Mouse (Mus musculus) MEL (cell line): ENCODE measurements around the gene Lsm11. TPM values are rescaled to one million over a fixed set of nuclear protein-coding genes. Genes with fewer than 3 reads are reported as not detected.

Experiments
- DNase-seq: peaks from one replicate; pipeline ENCODE4 v3.0.0; 2011; ENCODE audit warnings: low read depth, low spot score
- H3K27ac ChIP-seq: 2 replicates; pipeline ENCODE4 v1.5.1; 2012; ENCODE audit warnings: low read depth, mild to moderate bottlenecking, control low read depth, low read length, moderate library complexity; ENCODE audit not compliant: control insufficient read depth
- H3K27me3 ChIP-seq, 2 experiments: fragments of 150-350 bp in 1 of 2; sonication (generic) in 1 of 2; 2 replicates each; pipeline ENCODE4 v1.6.1; 2012; ENCODE audit warnings: low read length in 2 of 2, mild to moderate bottlenecking in 2 of 2, improper control_type of control experiment in 1 of 2, moderate library complexity in 1 of 2; ENCODE audit not compliant: insufficient read depth in 2 of 2, control insufficient read depth in 1 of 2
- H3K36me3 ChIP-seq, 2 experiments: 2 replicates each; pipeline ENCODE4 v1.6.1; 2012 to 2014; ENCODE audit warnings: low read length in 2 of 2, improper control_type of control experiment in 1 of 2, inconsistent platforms in 1 of 2, mild to moderate bottlenecking in 1 of 2; ENCODE audit not compliant: insufficient read depth in 2 of 2, control insufficient read depth in 1 of 2
- H3K4me1 ChIP-seq, 2 experiments: fragments of 150-350 bp in 1 of 2; sonication (generic) in 1 of 2; 2 replicates each; pipeline ENCODE4 v1.6.1; 2012; ENCODE audit warnings: low read length in 2 of 2, improper control_type of control experiment in 1 of 2, mild to moderate bottlenecking in 1 of 2; ENCODE audit not compliant: insufficient read depth in 2 of 2, control insufficient read depth in 1 of 2
- H3K4me3 ChIP-seq, 2 experiments: fragments of 150-350 bp in 1 of 2; sonication (generic) in 1 of 2; 2 replicates each; pipeline ENCODE4 v1.5.1; 2012; ENCODE audit warnings: low read depth in 2 of 2, low read length in 2 of 2, mild to moderate bottlenecking in 2 of 2, moderate library complexity in 2 of 2, control low read depth in 1 of 2, improper control_type of control experiment in 1 of 2; ENCODE audit not compliant: control insufficient read depth in 1 of 2, insufficient read depth in 1 of 2
- H3K79me2 ChIP-seq: 2 replicates; pipeline ENCODE4 v1.6.1; 2012; ENCODE audit warnings: mild to moderate bottlenecking, low read length, moderate library complexity; ENCODE audit not compliant: control insufficient read depth, poor library complexity, insufficient read depth
- H3K9ac ChIP-seq: 2 replicates; pipeline ENCODE4 v1.6.1; 2012; ENCODE audit warnings: low read depth, mild to moderate bottlenecking, control low read depth, low read length, moderate library complexity; ENCODE audit not compliant: control insufficient read depth, poor library complexity, severe bottlenecking
- H3K9me3 ChIP-seq: fragments of 150-350 bp; sonication (generic); replicated peaks from 2 replicates; pipeline ENCODE4 v1.6.1; 2012; ENCODE audit warnings: mild to moderate bottlenecking, low read length, improper control_type of control experiment, moderate library complexity; ENCODE audit not compliant: insufficient read depth
- CHD1 ChIP-seq: IDR thresholded peaks from 2 replicates; pipeline ENCODE4 v1.6.1; 2012; ENCODE audit warnings: low read depth, mild to moderate bottlenecking, inconsistent platforms, low read length, improper control_type of control experiment
- CHD2 ChIP-seq: IDR thresholded peaks from 2 replicates; pipeline ENCODE4 v1.6.1; 2011; ENCODE audit warnings: low read length, improper control_type of control experiment
- CTCF ChIP-seq, 3 experiments: IDR thresholded peaks in 2 of 3; conservative IDR thresholded peaks in 1 of 3; 2 replicates each; pipeline ENCODE4 v1.5.1; 2011 to 2012; ENCODE audit warnings: low read length in 3 of 3, low read depth in 2 of 3, mild to moderate bottlenecking in 2 of 3, improper control_type of control experiment in 1 of 3, inconsistent platforms in 1 of 3, mixed read lengths in 1 of 3, moderate library complexity in 1 of 3; ENCODE audit not compliant: control insufficient read depth in 1 of 3, insufficient read depth in 1 of 3, poor library complexity in 1 of 3, severe bottlenecking in 1 of 3
- E2F4 ChIP-seq: IDR thresholded peaks from 2 replicates; pipeline ENCODE4 v1.6.1; 2011; ENCODE audit warnings: low read depth, low read length, improper control_type of control experiment, borderline replicate concordance
- EP300 ChIP-seq, 2 experiments: IDR thresholded peaks; 2 replicates each; pipeline ENCODE4 v1.6.1; 2011; ENCODE audit warnings: improper control_type of control experiment in 2 of 2, low read length in 2 of 2, low read depth in 1 of 2, mild to moderate bottlenecking in 1 of 2
- ETS1 ChIP-seq: IDR thresholded peaks from 2 replicates; pipeline ENCODE4 v1.6.1; 2012; ENCODE audit warnings: low read depth, mild to moderate bottlenecking, inconsistent platforms, low read length, improper control_type of control experiment, moderate library complexity
- GATA1 ChIP-seq: IDR thresholded peaks from 2 replicates; pipeline ENCODE4 v1.6.1; 2011; ENCODE audit warnings: low read depth, low read length, improper control_type of control experiment
- JUND ChIP-seq: IDR thresholded peaks from 2 replicates; pipeline ENCODE4 v1.6.1; 2011; ENCODE audit warnings: low read depth, mild to moderate bottlenecking, improper control_type of control experiment, low read length
- MAX ChIP-seq: IDR thresholded peaks from 2 replicates; pipeline ENCODE4 v1.6.1; 2011; ENCODE audit warnings: low read length, improper control_type of control experiment
- MXI1 ChIP-seq: IDR thresholded peaks from 2 replicates; pipeline ENCODE4 v1.6.1; 2011; ENCODE audit warnings: mild to moderate bottlenecking, low read depth, low read length, improper control_type of control experiment
- MYB ChIP-seq: IDR thresholded peaks from 2 replicates; pipeline ENCODE4 v1.6.1; 2011; ENCODE audit warnings: mild to moderate bottlenecking, low read depth, low read length, improper control_type of control experiment
- POLR2A ChIP-seq, 2 experiments: IDR thresholded peaks; 2 replicates each; pipeline ENCODE4 v1.6.1; 2011 to 2012; ENCODE audit warnings: low read length in 2 of 2, mild to moderate bottlenecking in 2 of 2, control low read depth in 1 of 2, improper control_type of control experiment in 1 of 2, low read depth in 1 of 2, moderate library complexity in 1 of 2; ENCODE audit not compliant: control insufficient read depth in 1 of 2, insufficient read depth in 1 of 2, poor library complexity in 1 of 2
- SIN3A ChIP-seq: IDR thresholded peaks from 2 replicates; pipeline ENCODE4 v1.6.1; 2012; ENCODE audit warnings: low read length, improper control_type of control experiment, inconsistent platforms
- TAL1 ChIP-seq: IDR thresholded peaks from 2 replicates; pipeline ENCODE4 v1.6.1; 2012; ENCODE audit warnings: mild to moderate bottlenecking, inconsistent platforms, low read length, moderate library complexity, mixed read lengths
- TCF12 ChIP-seq: IDR thresholded peaks from 2 replicates; pipeline ENCODE4 v1.6.1; 2014; ENCODE audit warnings: low read depth, mild to moderate bottlenecking, inconsistent platforms, low read length, improper control_type of control experiment, moderate library complexity
- UBTF ChIP-seq: IDR thresholded peaks from 2 replicates; pipeline ENCODE4 v1.6.1; 2012; ENCODE audit warnings: low read depth, mild to moderate bottlenecking, inconsistent platforms, low read length, improper control_type of control experiment, moderate library complexity, borderline replicate concordance; ENCODE audit not compliant: insufficient read depth
- USF2 ChIP-seq, 2 experiments: IDR thresholded peaks; 2 replicates each; pipeline ENCODE4 v1.6.1; 2011 to 2012; ENCODE audit warnings: improper control_type of control experiment in 2 of 2, low read length in 2 of 2, borderline replicate concordance in 1 of 2, inconsistent platforms in 1 of 2, low read depth in 1 of 2, mild to moderate bottlenecking in 1 of 2; ENCODE audit not compliant: insufficient read depth in 1 of 2
- ZNF384 ChIP-seq: IDR thresholded peaks from 2 replicates; pipeline ENCODE4 v1.6.1; 2012; ENCODE audit warnings: low read depth, mild to moderate bottlenecking, inconsistent platforms, low read length, improper control_type of control experiment
- polyA plus RNA-seq, 2 experiments: library from polyadenylated mRNA; stranded (reverse) in 1 of 2; unstranded in 1 of 2; fragments of >175 nt in 1 of 2; fragments of >200 nt in 1 of 2; gene quantifications; 2 replicates each; pipeline versions ENCODE4 v1.2.1 to v1.2.4; 2012; ENCODE audit warnings: low replicate concordance in 2 of 2, low read depth in 1 of 2; ENCODE audit not compliant: insufficient read length in 2 of 2, insufficient read depth in 1 of 2, missing spikeins in 1 of 2
- total RNA-seq: library from RNA; depleted of rRNA; stranded (reverse); fragments of 300-350 nt; gene quantifications from 2 replicates; pipeline ENCODE4 v1.2.3, GENCODE M21; 2012

The Lsm11 gene
- total and polyA plus RNA-seq, 3 experiments = 20.2 to 22.8 TPM; not detected in 1

GRCm38 (mm10) chr11:45884029-45884428 is 60.7 kb downstream of the Lsm11 start (continued):
- TF ChIP-seq MAX (no peak), JUND (no peak), CHD1 (no peak), TAL1 (no peak), CHD2 (no peak), E2F4 (no peak), SIN3A (peak; percentile 68; the same call in 1 of the 2 replicates), USF2 (IDR thresholded peaks at IDR 0.05; ENCODE audit: borderline replicate concordance in 1 of 2, insufficient read depth in 1 of 2, low read depth in 1 of 2, low read length in 2 of 2) (no peak), TCF12 (no peak), CTCF (IDR thresholded peaks at IDR 0.05 in 2 of 3, conservative IDR thresholded peaks at IDR 0.05 in 1 of 3; ENCODE audit: control insufficient read depth in 1 of 3, insufficient read depth in 1 of 3, low read depth in 2 of 3, low read length in 3 of 3, poor library complexity in 1 of 3, severe bottlenecking in 1 of 3) (peak in 2 of 3 experiments; percentile 73 to 81; a peak in 4 of 6 replicates), MYB (no peak), ZNF384 (peak; percentile 96), POLR2A (IDR thresholded peaks at IDR 0.05; ENCODE audit: control insufficient read depth in 1 of 2, insufficient read depth in 1 of 2, low read depth in 1 of 2, low read length in 2 of 2, poor library complexity in 1 of 2) (no peak)

GRCm38 (mm10) chr11:45883270-45883931 is 61.3 kb downstream of the Lsm11 start:
- Histone ChIP-seq H3K27ac (no peak overlapping the region), H3K27me3 (no peaks in the 10 kb centered on the region), H3K9me3 (no peaks in the 10 kb centered on the region), H3K4me3 (no peak overlapping the region), H3K36me3 (peaks cover 31 to 42% of the 10 kb centered on the region in 2 experiments), H3K4me1 (peaks cover 12 to 25% of the 10 kb centered on the region in 2 experiments), H3K79me2 (peaks cover 23% of the 10 kb centered on the region), H3K9ac (no peak overlapping the region)
- peak; percentile 79 for DNase-seq
- TF ChIP-seq UBTF = no peak
- 0 out of 2 replicates have a peak, but pooled peaks have one; percentile 4 for TF ChIP-seq TCF12
- peak; percentile 45; the same call in 1 of the 2 replicates for TF ChIP-seq ETS1
- no peak for TF ChIP-seq CHD1
- 0 out of 2 replicates have a peak, but pooled peaks have one; percentile 18 for TF ChIP-seq GATA1
- peak; percentile 55 for TF ChIP-seq MXI1
- TF ChIP-seq EP300 (IDR thresholded peaks at IDR 0.05; ENCODE audit: low read depth in 1 of 2, low read length in 2 of 2) = peak; percentile 22 to 48; a peak in 2 of 4 replicates
